Mouse (Mus musculus) cerebellum, adult 2 months (tissue): Measurements from ENCODE around the gene Msln. TPM values are rescaled to one million over a fixed set of nuclear protein-coding genes. Genes with fewer than 3 reads are reported as not detected.

ENCODE experiments used
- DNase-seq, 2 experiments: peaks; one replicate each; pipeline ENCODE4 v3.0.0; 2021
- H3K27ac ChIP-seq: fragments of 200-500 bp; 2 replicates; pipeline ENCODE4 v1.5.1; 2012; ENCODE audit warnings: low read length, control low read depth, inconsistent platforms; ENCODE audit not compliant: insufficient read depth
- H3K27me3 ChIP-seq: fragments of 200-500 bp; 2 replicates; pipeline ENCODE4 v1.6.1; 2012; ENCODE audit warnings: inconsistent platforms, mild to moderate bottlenecking, low read length, moderate library complexity; ENCODE audit not compliant: control insufficient read depth, insufficient read depth
- H3K4me1 ChIP-seq: fragments of 200-500 bp; 2 replicates; pipeline ENCODE4 v1.6.1; 2011; ENCODE audit warnings: low read length; ENCODE audit not compliant: control insufficient read depth, insufficient read depth
- H3K4me3 ChIP-seq: fragments of 200-500 bp; replicated peaks from 2 replicates; pipeline ENCODE3; 2011; ENCODE audit warnings: mild to moderate bottlenecking, low read depth, low read length, control low read depth; ENCODE audit not compliant: insufficient read depth
- CTCF ChIP-seq: fragments of 200-500 bp; IDR thresholded peaks from 2 replicates; pipeline ENCODE4 v1.5.1; 2011; ENCODE audit warnings: low read depth, mild to moderate bottlenecking, control low read depth, low read length, moderate library complexity, borderline replicate concordance; ENCODE audit not compliant: insufficient read depth
- POLR2A ChIP-seq: fragments of 200-500 bp; IDR thresholded peaks from 2 replicates; pipeline ENCODE4 v1.6.1; 2011; ENCODE audit warnings: low read length, control low read depth, borderline replicate concordance; ENCODE audit not compliant: insufficient read depth
- WGBS: fragments of 180-500 bp; shearing (Covaris S2); methylation state at CpG from one replicate; pipeline ENCODE4 v1.1.7; 2018; 5-methylcytosine and 5-hydroxymethylcytosine counted together
- polyA plus RNA-seq: library from polyadenylated mRNA; depleted of rRNA; stranded (reverse); fragments of >200 nt; gene quantifications from 2 replicates; pipeline ENCODE4 v1.2.3, GENCODE M21; 2012

Msln gene
- polyA plus RNA-seq, 1 experiment = 0.21 TPM

DNA sequence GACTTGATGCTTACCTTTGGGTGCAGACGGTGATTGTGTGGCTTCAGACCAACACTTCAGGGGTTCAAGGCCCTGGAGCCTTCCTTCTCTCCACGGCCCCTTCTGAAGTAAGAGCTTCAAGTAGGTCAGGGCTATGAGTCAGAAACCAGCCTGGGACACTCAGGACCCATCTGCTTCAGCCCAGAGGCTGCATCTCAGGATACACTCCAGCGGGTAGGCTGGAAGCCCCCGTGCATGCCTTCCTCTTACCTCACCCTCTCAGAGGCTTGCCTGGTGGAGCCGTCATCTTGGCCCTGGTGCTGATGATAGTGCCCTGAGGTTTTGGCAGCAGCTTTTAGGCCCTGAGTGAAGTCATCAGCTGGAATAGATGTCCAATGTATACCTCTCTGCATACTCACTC lies 18.9 kb downstream of the Msln start:
- H3K27me3 ChIP-seq = no peaks in the 10 kb centered on the region
- H3K4me1 ChIP-seq = peaks cover 8% of the 10 kb centered on the region; the same call in 1 of the 2 replicates
- 76% methylated on average over 5 of the region's 5 CpGs for WGBS
- DNase-seq = no peak
- no peak overlapping the region for H3K4me3 ChIP-seq
- no peak overlapping the region for H3K27ac ChIP-seq
- TF ChIP-seq POLR2A (no peak), CTCF (no peak)

DNA sequence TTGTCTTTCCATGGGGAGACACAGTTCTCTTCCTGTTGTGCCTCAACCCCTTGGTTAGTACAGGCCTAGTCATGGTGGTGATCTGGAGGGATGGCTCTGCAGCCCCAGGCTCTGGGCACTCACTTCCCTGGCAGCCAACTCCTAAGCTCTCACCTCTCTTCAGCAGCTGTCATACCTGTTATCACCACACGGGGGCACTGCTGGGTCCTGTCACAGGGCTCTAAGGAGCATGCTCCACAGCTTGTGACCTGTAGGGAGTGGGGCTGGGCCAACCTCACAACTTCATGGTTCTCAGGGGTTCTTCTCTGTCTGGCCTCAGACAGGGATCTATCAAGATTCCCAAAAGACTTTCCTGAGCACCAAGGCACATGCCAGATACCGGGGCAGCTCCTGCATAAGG lies 22.1 kb downstream of the Msln start:
- DNase-seq = peak; percentile 77 to 86
- Histone ChIP-seq H3K4me3 (no peak overlapping the region), H3K4me1 (peaks cover 9% of the 10 kb centered on the region), H3K27me3 (no peaks in the 10 kb centered on the region), H3K27ac (no peak overlapping the region)
- TF ChIP-seq CTCF (peak; percentile 92), POLR2A (no peak)
- WGBS = 19% methylated on average over 2 of the region's 2 CpGs

DNA sequence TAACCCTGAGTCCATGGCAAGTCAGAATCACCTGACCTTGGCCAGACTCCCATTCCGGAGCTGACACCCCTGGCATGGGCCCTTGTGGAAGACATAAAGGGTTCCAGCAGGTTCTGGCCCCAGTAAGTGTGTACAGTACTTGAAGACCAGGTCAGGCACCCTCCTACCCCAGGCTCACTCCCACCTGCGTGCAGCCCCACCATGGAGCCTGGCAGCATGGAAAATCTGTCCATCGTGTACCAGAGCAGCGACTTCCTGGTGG lies 26.2 kb downstream of the Msln start:
- 10% methylated on average over 4 of the region's 4 CpGs for WGBS
- no peak for TF ChIP-seq CTCF
- no peak for TF ChIP-seq POLR2A
- no peak overlapping the region for H3K27ac ChIP-seq
- no peaks in the 10 kb centered on the region for H3K27me3 ChIP-seq
- DNase-seq = no peak
- peaks cover 9% of the 10 kb centered on the region for H3K4me1 ChIP-seq
- peak overlapping the region; percentile 95 for H3K4me3 ChIP-seq

DNA sequence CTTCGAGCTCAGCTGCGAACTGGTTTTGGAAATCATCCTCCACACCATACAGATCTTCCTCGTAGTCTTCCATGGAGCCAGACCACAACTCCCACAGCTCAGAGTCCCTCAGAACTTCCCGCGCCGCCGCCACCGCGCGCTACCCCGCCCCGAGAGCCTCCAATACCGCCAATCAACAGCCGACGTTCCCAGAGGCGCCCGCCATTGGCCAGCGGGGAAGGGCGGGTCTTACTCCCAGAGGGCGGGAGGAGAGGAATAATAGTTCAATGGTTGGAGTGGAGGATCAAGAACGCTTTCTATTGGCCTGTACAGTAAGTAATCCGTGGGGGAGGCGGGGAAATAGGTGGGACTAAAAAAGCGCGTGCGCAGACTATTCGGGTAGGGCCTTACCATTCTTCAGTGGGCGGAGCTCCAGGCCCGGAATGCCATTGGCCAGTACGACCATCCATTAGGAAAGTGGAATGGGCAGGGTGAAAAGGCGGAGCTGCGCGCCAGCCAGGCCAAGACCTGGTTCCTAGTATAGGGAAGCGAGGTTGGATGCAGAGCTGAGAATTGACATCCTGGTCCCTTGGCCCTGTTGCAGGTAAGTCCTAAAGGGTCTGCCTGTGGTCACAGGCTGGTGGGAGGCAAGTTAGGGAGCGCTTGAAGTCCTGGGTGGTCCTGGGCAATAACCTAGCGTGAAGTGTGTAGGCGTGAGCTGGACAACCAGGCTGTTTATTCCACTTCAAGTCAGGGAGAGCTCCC lies 26.7 kb downstream of the Msln start, which contains the start of the genes Chtf18 and Rpusd1:
TSS of gene Chtf18 (minus strand) at position 155 of the 744 bp plus-strand sequence.
TSS of gene Rpusd1 (plus strand) at position 406 of the 744 bp plus-strand sequence.
- H3K4me3 ChIP-seq = peak within 1 kb of the TSS; percentile 95
- H3K27ac ChIP-seq = 0 out of 2 replicates have a peak within 1 kb of the TSS, but pooled peaks have one; percentile 48
- H3K4me1 ChIP-seq = peaks cover 9% of the 10 kb centered on the region
- peak; percentile 99 to 100 for DNase-seq
- peak; percentile 92; the same call in 1 of the 2 replicates for TF ChIP-seq POLR2A
- no peak for TF ChIP-seq CTCF
- H3K27me3 ChIP-seq = no peaks in the 10 kb centered on the region
- WGBS = under 1% methylated on average over 37 of the region's 37 CpGs

DNA sequence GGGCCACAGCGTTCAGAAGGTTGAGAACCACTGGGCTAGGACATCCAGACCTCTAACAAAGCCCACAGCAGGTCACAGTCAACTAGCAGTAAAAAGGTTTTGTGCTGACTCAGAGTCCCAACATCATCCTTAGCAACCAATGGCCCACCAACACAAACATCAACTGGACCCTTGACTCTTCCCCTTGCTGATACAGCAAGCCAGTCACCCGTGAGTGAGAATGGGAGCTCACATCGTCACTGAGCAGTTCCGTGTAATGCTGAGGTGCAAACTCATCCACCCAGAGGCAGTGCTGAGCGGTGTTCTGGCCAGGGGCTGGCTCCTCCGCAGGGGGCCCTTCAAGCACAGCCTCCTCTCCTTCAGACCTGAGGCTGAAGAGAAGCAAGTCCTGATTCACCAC lies 28.9 kb downstream of the Msln start:
- TF ChIP-seq POLR2A (no peak), CTCF (no peak)
- Histone ChIP-seq H3K27me3 (no peaks in the 10 kb centered on the region), H3K4me1 (peaks cover 9% of the 10 kb centered on the region), H3K27ac (no peak overlapping the region), H3K4me3 (no peak overlapping the region)
- DNase-seq = no peak
- WGBS = 69% methylated on average over 6 of the region's 6 CpGs

DNA sequence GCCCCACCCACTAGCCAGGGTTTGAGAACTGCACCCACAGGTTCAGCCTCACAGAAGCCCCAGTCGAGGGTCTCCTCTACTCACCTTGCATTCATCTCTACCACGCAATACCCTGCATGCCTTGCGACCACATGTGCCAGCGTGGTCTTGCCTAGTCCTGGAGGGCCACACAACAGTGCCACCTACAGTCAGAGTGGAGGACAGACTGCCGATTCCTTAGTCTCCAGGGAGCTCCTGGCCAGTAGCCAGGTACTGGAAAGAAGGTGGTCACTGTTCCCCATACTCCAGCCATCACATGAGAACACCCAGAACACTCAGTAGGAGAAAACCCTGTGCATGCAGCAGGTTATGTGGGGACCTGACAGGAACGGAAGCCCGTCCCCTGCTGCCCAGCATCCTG lies 30.3 kb downstream of the Msln start:
- TF ChIP-seq POLR2A = no peak
- no peak for TF ChIP-seq CTCF
- WGBS = 68% methylated on average over 7 of the region's 7 CpGs
- Histone ChIP-seq H3K27ac (no peak overlapping the region), H3K4me1 (peaks cover 7% of the 10 kb centered on the region), H3K4me3 (no peak overlapping the region), H3K27me3 (no peaks in the 10 kb centered on the region)
- DNase-seq = no peak

DNA sequence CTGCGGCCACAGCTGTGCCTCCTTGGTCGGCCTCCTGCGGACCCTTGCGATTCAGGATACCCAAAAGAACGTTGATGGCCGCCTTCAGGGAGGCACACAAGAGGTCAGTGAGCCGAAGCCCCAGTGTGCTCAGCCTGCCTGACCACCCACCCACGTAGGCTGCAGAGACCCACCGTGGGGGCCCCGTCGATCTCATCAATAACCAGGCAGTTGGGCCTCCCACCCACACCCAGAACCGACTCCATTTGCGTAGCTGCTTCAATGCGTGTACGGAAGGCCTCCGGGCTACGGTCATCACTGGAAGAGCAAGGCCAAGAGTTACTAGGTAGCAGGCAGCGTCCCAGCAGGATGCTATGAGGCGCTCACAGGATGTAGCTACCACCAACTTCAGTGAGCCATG lies 30.7 kb downstream of the Msln start:
- TF ChIP-seq CTCF = no peak
- no peak for TF ChIP-seq POLR2A
- Histone ChIP-seq H3K4me3 (no peak overlapping the region), H3K27ac (no peak overlapping the region), H3K27me3 (no peaks in the 10 kb centered on the region), H3K4me1 (peaks cover 3% of the 10 kb centered on the region)
- no peak for DNase-seq
- WGBS = 92% methylated on average over 19 of the region's 19 CpGs

DNA sequence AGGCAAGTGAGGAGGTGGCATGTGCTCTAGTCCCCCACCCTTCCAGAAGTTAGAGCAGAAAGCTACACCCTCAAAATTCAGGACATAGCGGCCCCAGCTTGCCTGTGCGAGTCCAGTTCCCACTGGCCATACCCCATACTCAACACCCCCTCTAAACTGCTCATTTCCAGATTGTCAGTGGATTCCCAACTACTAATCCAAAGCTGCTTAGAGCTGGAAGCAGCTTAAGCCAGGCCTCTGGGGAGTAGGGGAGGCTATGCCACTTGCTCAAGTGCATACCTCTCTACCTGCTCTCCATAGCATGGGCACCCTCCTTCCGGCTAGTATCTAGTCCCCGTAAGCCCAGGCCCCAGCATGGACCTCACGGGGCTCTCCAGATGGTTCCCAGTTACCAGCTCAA lies 32.7 kb downstream of the Msln start:
- 95% methylated on average over 5 of the region's 5 CpGs for WGBS
- Histone ChIP-seq H3K27ac (no peak overlapping the region), H3K27me3 (no peaks in the 10 kb centered on the region; the same call in 1 of the 2 replicates), H3K4me1 (no peaks in the 10 kb centered on the region), H3K4me3 (no peak overlapping the region)
- TF ChIP-seq CTCF (no peak), POLR2A (no peak)
- no peak for DNase-seq
